Mouse (Mus musculus) adrenal gland, postnatal 4 days (tissue): Measurements from ENCODE around the gene Vps18. TPM values are rescaled to one million over a fixed set of nuclear protein-coding genes. Genes with fewer than 3 reads are reported as not detected.

ENCODE experiments used
- DNase-seq, 2 experiments: peaks; one replicate each; pipeline ENCODE4 v3.0.0; 2021 to 2022; ENCODE audit warnings: low spot score in 2 of 2, mixed read lengths in 2 of 2
- total RNA-seq, 2 experiments: library from RNA; stranded (reverse); gene quantifications; 2 replicates each; pipeline ENCODE4 v1.2.3; 2021

The Vps18 gene
- total RNA-seq, 2 experiments from 2014 or later, result 24.3 to 24.4 TPM

DNA sequence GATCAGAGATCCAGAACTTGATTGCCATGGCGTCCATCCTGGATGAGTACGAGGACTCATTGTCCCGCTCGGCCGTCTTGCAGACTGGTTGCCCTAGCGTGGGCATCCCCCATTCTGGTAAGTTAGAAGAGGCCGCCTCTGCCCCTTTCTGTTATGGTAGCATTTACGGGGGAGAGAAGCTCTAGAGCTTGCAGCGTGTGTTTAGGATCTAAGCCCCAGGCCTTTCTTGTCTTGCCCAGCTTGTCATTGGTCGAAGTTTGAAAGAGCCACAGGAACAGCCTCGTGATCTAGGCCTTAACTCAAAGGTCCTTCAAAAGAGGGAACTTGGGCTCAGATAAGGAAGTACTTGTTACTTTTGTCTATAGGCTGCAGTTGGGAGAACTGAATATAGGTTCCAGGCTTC is 475 bp downstream of the Vps18 start:
- no peak for DNase-seq

DNA sequence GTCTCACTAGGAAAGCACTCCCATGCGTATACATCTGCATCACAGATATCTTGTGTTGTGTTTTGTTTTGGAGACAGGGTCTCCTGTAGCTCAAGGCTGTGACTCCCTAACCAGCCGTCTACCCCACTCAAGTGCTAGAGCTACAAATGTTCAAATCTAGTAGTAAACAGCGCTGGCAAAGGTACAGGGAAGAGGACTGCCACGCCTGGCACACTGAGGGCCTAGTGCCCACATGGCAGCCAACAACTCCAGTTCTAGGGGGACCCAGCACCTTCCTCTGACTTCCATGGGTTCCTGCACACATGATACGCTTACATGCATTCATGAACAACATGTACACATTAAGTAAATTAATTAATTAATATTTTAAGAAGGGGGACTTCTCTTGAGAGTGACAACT is 3.7 kb downstream of the Vps18 start:
- no peak for DNase-seq

DNA sequence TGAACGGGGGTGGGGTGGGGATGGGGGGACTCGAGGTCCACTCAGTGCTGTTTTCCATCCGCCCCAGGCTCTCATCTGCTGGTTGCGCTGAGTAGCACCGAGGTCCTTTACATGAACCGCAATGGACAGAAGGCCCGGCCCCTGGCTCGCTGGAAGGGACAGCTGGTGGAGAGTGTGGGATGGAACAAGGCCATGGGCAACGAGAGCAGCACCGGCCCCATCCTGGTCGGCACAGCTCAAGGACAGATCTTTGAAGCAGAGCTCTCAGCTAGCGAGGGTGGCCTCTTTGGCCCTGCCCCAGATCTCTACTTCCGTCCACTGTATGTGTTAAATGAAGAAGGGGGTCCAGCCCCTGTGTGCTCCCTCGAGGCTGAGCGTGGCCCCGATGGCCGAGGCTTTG is 4.3 kb downstream of the Vps18 start:
- DNase-seq, result no peak

DNA sequence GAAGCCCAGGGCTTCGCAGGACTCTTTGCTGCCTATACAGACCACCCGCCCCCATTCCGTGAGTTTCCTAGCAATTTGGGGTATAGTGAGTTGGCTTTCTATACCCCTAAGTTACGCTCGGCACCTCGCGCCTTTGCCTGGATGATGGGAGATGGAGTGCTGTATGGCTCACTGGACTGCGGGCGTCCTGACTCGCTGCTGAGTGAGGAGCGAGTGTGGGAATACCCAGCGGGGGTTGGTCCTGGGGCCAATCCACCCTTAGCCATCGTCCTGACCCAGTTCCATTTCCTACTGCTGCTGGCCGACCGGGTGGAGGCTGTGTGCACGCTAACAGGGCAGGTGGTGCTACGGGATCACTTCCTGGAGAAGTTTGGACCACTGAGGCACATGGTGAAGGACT is 4.8 kb downstream of the Vps18 start:
- DNase-seq, result no peak

DNA sequence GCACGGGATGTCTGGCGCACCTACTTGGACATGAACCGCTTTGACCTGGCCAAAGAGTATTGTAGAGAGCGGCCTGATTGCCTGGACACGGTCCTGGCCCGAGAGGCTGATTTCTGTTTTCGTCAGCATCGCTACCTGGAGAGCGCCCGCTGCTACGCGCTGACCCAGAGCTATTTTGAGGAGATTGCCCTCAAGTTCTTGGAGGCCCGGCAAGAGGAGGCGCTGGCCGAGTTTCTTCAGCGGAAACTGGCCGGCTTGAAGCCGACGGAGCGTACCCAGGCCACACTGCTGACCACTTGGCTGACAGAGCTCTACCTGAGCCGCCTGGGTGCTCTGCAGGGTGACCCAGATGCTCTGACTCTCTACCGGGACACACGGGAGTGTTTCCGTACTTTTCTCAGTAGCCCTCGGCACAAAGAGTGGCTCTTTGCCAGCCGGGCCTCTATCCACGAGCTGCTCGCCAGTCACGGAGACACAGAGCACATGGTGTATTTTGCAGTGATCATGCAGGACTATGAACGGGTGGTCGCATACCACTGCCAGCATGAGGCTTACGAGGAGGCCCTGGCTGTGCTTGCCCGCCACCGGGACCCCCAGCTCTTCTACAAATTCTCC is 5.3 kb downstream of the Vps18 start:
- DNase-seq, result no peak

DNA sequence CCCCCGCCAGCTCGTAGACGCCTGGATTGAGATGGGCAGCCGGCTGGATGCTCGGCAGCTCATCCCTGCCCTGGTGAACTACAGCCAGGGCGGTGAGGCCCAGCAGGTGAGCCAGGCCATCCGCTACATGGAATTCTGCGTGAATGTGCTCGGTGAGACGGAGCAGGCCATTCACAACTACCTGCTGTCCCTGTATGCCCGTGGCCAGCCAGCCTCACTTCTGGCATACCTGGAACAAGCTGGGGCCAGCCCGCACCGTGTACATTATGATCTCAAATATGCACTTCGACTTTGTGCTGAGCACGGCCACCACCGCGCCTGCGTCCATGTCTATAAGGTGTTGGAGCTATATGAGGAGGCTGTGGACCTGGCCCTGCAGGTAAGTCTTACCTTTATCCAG is 5.9 kb downstream of the Vps18 start:
- DNase-seq, result no peak

DNA sequence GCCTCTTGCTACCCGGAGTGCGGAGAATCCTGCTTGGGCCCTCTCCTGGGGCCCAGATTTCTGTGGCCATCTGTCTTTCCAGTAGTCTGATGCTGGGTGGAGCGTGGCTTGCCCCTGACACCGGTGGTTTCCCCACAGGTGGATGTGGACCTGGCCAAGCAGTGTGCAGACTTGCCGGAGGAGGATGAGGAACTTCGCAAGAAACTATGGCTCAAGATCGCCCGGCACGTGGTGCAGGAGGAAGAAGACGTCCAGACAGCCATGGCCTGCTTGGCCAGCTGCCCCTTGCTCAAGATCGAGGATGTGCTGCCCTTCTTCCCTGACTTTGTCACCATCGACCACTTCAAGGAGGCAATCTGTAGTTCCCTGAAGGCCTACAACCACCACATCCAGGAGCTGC is 8.2 kb downstream of the Vps18 start:
- no peak for DNase-seq

DNA sequence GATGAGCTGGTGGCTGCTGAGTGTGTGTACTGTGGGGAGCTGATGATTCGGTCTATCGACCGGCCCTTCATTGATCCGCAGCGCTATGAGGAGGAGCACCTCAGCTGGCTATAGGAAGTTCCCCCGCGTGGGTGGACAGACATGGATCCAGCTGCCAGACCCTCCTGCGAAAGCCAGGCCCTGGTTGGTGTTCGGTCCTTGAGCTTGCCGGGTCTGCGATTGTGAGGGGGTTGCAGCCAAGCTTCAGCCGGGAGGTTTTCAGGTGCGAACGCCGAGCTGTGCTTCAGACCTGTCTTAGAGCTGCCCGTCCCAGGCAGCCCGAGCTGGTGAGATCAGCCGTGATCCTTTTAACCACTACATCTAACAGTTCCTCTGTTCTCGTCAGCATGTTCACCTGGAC is 9.0 kb downstream of the Vps18 start:
- DNase-seq, result no peak

DNA sequence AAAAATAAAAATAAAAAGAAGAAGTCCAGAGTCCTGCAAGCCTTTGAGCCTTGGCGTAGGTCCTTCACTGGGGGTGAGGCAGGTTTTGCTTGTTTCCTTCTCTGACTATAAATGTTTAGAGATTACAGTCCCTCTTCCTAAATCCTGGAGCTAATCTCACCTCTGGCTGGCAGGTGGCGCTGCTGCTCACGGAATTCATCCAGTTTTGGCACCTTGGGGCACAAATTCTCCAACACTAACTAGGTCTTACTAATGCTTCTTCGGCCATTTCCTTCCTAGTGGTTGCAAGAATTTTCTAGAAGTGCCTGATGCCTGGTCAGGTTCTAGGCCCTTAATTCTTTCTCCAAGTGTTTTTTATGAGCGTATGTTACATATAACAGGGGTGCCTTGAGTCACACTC is 9.8 kb downstream of the Vps18 start:
- DNase-seq, result peak in 1 of 2 experiments; percentile 47

DNA sequence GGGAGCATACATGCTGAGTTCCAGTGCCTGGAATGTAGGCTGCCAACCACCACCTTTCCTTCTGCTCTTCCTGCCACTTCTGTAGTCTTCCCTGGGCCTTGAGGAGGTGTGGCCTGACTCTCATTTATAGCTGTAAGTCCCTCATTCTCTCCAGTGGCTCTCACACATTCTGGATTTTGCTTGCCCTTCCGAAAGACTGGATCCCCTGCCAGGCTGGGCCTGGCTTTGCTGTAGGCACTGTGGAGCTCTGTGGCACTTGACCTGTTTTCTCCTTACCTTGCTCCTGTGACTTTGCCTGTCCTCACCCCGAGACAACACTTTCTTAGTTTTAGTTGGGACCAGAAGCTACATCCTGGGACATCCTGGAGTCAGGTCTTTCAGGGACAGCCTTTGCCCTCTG is 10.3 kb downstream of the Vps18 start:
- DNase-seq, result no peak

DNA sequence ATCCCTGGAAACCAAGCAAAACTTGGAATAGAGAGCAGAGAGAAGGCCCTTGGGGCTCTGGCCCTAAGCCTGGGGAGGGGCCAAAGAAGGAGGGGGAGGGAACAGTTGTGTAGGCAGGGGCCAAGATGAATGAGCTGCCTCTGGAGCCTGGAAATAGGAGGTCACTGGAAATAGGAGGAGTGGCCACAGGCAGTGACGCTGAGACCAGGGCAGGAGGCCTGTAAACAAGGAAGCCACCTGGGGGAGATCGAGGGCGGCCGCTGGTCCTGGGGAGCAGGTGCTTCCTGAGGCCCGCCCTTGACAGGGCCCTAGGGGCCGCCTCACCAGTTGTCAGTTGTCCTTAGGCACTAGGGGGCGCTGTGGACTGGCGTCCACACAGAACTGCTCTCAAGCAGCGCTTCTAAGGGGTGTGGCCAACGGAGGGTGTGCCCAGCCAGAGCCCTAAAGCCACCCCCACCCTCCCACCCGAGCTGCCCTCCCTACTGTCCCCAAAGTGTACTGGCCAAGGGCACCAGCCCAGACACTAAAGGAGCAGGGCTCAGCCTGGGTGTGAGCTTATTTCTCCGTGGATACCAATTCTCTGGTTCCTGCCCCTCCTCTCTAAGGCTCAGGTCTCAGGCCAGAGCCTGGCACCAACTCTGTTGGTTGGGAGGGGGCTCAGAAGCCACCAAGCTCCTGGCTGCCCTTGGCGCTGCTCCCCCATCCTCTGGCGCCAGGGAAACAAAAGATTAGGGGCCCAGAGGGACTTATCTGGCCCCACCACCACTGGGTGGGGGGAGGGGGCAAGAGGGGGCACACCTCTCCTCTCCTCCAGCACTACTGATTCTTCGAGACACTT is 11.7 kb downstream of the Vps18 start:
- DNase-seq, result peak; percentile 65 to 80

DNA sequence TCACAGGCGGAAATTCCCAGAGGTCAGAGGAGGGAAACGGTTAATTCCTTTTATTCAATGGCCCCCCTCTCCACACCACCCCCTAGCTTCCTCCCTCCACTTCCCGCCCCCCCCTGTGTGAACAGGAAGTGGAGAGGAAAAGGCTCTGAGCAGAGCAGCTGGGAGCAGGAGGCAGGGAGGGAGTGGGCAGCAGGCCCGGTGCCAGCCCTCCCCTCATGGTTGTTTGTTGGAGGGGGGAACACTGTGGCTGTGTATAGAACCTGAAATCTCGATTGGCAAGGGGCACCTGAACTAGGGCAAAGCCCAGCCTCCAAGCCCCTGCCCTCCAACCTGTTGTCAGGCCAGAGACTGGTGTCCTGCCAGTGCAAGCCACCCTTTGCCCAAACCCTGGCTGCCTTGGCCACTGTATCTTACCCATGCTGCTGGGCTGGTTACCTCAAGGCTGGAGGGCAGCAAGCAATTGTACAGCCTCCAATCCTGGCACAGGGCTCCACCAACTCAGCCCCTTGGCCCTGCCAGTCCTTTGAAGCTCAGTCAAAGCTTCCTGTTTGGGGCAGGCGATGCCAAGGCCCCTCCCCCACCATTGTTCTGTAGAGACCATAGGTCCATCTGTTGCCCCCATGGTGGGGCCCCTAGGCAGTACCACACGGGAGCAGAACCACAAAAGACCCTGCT is 12.4 kb downstream of the Vps18 start:
- no peak for DNase-seq

DNA sequence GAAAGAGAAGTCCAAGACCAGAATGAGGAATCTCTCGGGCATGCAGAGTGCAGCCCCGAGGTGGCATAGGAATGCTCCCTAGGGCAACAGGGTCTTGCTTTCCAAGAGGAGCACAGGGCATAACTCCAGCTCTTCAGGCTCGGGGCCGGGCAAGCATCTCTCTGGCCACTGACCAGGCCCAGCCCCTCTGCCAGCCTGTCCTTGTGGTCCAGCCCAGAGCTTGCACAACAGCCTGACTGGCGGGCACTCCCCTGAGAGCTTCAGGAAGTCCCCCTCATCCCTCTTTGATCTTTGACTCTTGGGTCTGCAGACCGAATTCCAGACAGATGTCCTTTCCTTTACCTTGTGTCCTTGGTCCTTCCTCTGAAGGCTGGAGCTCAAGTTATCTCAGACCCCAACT is 14.3 kb downstream of the Vps18 start:
- DNase-seq, result no peak

DNA sequence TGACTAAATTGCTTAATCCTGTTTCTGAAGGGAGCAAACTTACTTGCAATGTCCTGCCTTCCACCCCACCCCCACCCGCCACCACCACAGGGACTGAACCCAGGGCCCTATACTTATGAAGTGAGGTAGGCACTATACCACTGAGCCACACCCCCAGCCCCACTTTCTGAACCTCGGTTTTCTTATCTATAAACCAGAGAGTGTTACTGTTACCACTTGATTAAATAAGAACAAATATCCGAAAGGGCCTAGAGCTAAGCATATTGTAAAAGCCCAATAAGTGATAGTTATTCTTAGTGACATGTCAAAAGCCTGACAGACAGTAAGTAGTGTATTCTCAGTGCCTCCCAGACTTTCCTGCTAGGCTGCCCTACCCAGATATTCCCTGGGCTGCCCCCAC is 15.9 kb downstream of the Vps18 start:
- DNase-seq, result no peak

DNA sequence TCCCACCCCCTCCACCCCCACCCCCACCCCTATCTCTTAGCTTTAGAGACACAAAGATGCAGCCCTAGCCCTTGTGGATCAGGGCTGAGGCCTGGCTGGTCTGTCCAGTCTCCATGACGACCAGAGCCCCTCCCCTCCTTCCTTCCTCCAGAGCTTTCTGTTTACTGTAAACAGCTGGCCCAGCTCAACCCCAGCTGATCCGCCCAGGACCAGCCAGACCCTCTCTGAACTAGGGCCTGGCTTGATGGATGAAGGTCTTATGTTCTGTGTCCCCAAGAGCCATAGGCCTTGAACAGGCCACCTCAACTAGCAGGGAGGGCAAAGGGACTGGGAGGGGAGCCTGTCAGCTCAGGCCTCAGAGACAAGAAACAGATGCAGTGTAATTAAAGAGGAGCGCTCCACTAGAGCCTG is 16.3 kb downstream of the Vps18 start:
- no peak for DNase-seq

DNA sequence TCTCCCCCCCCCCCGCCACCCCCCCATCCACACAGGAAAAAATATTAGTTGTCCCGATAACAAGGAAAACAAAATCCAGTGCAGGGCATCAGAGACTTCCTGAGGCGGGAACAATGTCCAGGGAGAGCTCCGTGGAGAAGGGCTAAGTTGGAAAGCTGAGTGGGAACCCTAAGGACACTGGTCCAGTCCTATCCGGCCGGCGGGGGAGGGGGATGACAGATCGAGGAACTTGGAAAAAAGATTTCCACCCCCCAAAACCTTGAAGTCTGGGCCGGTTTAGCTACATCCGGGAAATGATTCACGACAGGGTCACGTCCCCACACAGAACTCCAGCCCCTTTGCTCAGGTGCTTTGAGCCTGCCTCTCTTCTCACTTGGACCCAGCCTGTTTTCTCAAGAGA is 23.0 kb downstream of the Vps18 start:
- DNase-seq, result no peak

DNA sequence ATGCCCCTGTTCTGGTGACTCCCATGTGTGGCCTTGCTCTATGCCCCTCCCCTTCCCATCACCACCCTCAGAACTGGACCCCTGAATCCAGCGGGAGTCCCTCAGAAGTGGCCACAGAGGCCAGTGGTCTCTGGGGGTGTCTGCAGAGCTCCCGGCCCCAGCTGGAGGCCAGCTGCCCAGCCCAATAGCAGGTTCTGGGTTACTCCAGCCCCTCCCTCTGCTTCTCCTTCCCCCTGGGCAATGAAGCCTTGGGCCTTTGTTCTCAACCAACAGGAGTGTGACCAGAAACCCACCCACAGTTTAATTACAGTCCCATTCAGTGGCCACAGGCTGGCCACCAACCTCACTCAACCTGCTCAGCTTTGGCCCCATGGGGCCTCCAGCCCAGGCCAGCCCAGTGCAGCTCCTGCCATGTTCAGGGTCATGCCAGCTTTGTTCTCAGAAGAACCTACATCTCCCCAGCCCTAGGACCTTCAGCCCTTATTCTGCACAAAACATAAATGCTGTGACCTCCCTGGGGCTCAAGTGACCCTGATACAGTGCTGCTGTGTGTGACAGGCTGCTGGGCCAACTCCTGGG is 23.9 kb downstream of the Vps18 start:
- DNase-seq, result no peak

DNA sequence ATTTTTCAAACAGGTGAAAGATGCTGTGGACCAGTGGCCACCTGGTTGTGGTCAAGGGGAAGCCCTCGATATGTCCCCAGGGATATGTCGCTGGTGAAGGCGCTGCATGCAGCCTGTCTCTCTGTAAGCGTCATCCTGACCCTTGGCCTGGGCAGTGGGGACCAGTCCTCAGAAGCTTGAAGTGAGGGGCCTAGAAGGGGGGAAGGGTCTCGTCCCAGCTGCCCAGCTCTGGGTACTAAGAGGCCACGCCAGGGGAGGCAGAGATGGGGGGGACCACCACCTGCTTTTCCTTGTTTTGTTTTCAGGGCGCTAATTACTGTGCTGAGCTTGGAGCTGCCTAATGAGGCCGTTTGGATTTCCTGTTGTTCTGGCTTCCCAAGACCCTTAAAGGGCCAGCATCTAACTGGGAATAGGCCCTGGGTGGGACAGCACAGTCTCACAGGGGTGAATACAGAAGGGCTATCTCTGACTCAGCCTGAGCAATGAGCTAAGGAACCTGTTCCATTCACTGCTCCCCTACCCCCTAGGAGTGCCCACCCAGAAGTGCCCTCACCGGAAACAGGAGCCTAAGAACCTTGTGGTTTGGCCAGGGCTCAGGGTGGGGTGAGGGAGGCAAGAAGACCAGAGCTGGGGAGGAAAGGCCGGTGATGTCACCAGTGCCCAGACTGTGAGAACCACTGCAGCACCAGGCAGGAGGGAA is 25.4 kb downstream of the Vps18 start:
- DNase-seq, result no peak

DNA sequence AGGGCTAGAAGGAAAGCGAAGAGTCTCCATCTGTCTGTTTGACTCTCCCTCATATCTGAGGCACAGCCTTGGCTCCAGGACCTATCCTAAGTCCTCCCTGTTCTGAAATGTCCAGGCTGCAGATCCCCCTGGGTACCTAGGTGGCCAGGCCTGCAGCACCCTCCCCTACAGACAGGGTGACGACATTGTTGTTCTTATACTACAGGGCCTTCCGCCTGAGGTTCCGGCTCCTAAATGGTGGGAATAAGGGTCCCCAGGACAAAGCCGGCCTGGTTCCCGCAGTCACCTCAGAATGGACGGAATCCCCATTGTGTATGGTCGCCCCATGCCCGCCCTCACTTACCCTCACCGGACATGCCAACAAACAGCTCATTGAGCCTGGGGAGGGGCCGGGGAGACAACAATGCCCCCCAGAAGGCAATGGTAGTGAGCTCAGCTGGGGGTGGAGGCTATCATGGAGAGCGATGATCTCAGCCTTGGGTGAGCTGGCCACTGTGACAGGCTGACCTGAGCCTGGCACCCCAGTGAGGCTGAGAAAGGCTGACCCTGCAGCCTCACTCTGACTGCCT is 26.3 kb downstream of the Vps18 start:
- DNase-seq, result no peak

DNA sequence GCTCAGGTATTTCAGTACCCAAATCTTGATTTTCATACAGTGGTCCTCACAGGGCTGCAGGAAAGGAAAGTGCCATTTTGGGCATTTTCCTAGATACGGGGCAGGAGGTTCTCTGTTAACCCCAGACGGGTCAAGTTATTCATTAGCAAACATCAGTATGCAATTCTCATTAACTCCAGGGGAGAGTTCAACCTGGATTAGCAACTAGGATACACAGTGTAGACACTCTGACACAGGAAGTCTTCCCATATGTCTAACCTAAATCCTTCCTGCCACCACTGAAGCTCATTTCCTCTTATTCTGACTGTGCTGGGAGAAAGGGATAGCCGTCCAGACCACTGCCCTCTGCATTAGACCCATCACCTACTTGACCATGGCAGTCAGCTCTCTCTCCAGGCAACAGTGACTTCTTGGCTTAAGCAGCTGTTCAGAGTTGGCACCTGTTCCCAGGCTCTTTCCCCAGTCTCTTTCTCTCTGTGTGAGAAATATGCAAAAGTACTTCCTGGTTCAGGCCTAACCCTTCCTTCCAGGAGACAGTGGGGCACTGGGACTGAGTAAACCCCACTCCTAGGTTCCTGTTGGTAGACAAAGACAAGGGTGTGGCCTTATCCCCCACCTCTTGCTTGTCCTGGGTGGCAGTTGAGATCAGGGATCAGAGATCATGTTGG is 29.6 kb downstream of the Vps18 start:
- DNase-seq, result no peak

DNA sequence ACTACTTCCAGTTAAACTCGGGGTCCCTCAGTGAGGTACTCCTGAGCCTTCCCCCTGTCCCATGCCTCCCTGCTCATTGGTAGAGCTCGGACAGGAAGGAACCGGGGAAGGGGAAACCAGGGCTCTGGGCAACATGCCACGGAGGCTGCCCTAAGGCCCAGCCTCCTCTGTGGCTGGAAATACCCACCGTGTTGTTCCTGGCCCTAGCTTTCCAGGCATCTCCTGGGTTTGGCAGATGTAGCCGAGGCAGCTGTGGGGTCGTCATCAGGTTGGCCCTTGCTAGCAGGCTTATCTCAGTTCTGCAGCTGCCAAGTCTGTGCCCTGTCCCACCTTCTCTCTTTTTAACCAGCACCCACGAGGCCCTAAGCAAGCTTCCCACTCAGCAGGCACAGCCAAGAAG is 32.0 kb downstream of the Vps18 start:
- DNase-seq, result no peak
